Mouse (Mus musculus) bone marrow macrophage, adult 2 months (primary cell): ENCODE data around the gene Gins1.

Experiments used
- CTCF ChIP-seq: IDR thresholded peaks from 2 replicates; pipeline ENCODE4 v1.5.1; 2012; ENCODE audit warnings: low read depth, mild to moderate bottlenecking, low read length, moderate library complexity
- POLR2A ChIP-seq: IDR thresholded peaks from 2 replicates; pipeline ENCODE4 v1.6.1; 2012; ENCODE audit warnings: mild to moderate bottlenecking, low read depth, low read length, borderline replicate concordance

GRCm38 (mm10) chr2:150933482-150933881 is 28.3 kb downstream of the Gins1 start:
- TF ChIP-seq POLR2A (no peak), CTCF (no peak)
